ENCODE assay signal across 26 mouse cellular contexts in genomic region chr15:78570170-78570569, GRCm38 (mm10). TPM values are rescaled to one million over a fixed set of nuclear protein-coding genes. Genes with fewer than 3 reads are reported as not detected.
DNase-seq lines count a peak whose midpoint lies in the region; ATAC-seq and TF ChIP-seq lines count a peak whose summit lies in the region.
"Had no signal": no experiment of that assay in that cellular context is flagged by ENCODE, and none has a peak within 500 bp of the region (broad histone marks: within the 10 kb centered on the region; RNA-seq: fewer than 3 reads in every experiment).

No protein-coding gene starts in this region.

- peak overlapping the region; percentile 74; the same call in 1 of the 2 replicates for H3K4me2 ChIP-seq in liver, embryonic 12.5 days
- no peak overlapping the region for H3K4me2 ChIP-seq in kidney, embryonic 16.5 days (replicated peaks; ENCODE audit: low read depth, low read length)
- H3K4me2 ChIP-seq: heart, embryonic 13.5 days; limb, embryonic 13.5 days; lung, embryonic 14.5 days; neural tube, embryonic 12.5 days; stomach, embryonic 15.5 days had no signal

- peaks cover 18% of the 10 kb centered on the region for H3K79me2 ChIP-seq in MEL (ENCODE audit: control insufficient read depth, insufficient read depth, low read length, poor library complexity)

- no peak for TF ChIP-seq RAD21 in MEL (IDR thresholded peaks at IDR 0.05; ENCODE audit: low read depth, low read length)

- no peak for ATAC-seq in liver, embryonic 12.5 days
- ATAC-seq in kidney, embryonic 16.5 days (ENCODE audit: low FRiP score, low TSS enrichment), result no peak
- ATAC-seq: forebrain, embryonic 16.5 days; hindbrain, postnatal 0 days; intestine, postnatal 0 days had no signal

- no peak; a peak in 1 of 4 replicates for TF ChIP-seq POLR2A in MEL (IDR thresholded peaks at IDR 0.05; ENCODE audit: control insufficient read depth in 1 of 2, insufficient read depth in 1 of 2, low read depth in 1 of 2, low read length in 2 of 2, poor library complexity in 1 of 2)
- no peak for TF ChIP-seq POLR2A in thymus, adult 2 months (IDR thresholded peaks at IDR 0.05; ENCODE audit: control insufficient read depth, extremely low read depth, insufficient read depth, low read length, poor library complexity)

- DNase-seq in liver, result no peak
- DNase-seq in MEL (ENCODE audit: low read depth, low spot score), result no peak
- DNase-seq in thymus, adult 2 months, result peak; percentile 62
- DNase-seq in thymus, postnatal 4 days, result peak; percentile 64
- no peak for DNase-seq in gastrocnemius, postnatal 4 days (ENCODE audit: low spot score in 2 of 2)
- DNase-seq: adrenal gland, postnatal 10 days; cerebellum, adult 9-10 months; gastrocnemius, postnatal 10 days; heart, adult 11 months; heart, postnatal 14 days; kidney, postnatal 36 days; lung, embryonic 14.5 days; midbrain, embryonic 14.5 days; retina, postnatal 1 day; right cerebral cortex, postnatal 25 days had no signal

- no peak for TF ChIP-seq CTCF in MEL (IDR thresholded peaks at IDR 0.05 in 2 of 3, conservative IDR thresholded peaks at IDR 0.05 in 1 of 3; ENCODE audit: control insufficient read depth in 1 of 3, insufficient read depth in 1 of 3, low read depth in 2 of 3, low read length in 3 of 3, poor library complexity in 1 of 3, severe bottlenecking in 1 of 3)
- no peak for TF ChIP-seq CTCF in thymus, adult 2 months (IDR thresholded peaks at IDR 0.05; ENCODE audit: borderline replicate concordance, control insufficient read depth, extremely low read depth, insufficient read depth, low read length, poor library complexity)

- H3K36me3 ChIP-seq in liver, embryonic 12.5 days, result peaks cover 37% of the 10 kb centered on the region
- peaks cover 8 to 25% of the 10 kb centered on the region in 2 experiments; a peak in 3 of 4 replicates for H3K36me3 ChIP-seq in MEL (ENCODE audit: control insufficient read depth in 1 of 2, insufficient read depth in 2 of 2, low read length in 2 of 2)
- H3K36me3 ChIP-seq in thymus, adult 2 months (ENCODE audit: control insufficient read depth, insufficient read depth, low read length), result peaks cover 50% of the 10 kb centered on the region
- H3K36me3 ChIP-seq in kidney, embryonic 16.5 days (ENCODE audit: insufficient read depth, low read length), result no peaks in the 10 kb centered on the region
- H3K36me3 ChIP-seq: forebrain, embryonic 10.5 days; heart, embryonic 13.5 days; limb, embryonic 13.5 days; neural tube, embryonic 12.5 days; stomach, embryonic 15.5 days had no signal

- H3K9me3 ChIP-seq in liver, embryonic 12.5 days (replicated peaks), result no peaks in the 10 kb centered on the region
- H3K9me3 ChIP-seq in MEL (replicated peaks; ENCODE audit: insufficient read depth, low read length), result no peaks in the 10 kb centered on the region
- H3K9me3 ChIP-seq in kidney, embryonic 16.5 days (ENCODE audit: low read length), result no peaks in the 10 kb centered on the region
- H3K9me3 ChIP-seq: forebrain, embryonic 10.5 days; heart, embryonic 13.5 days; limb, embryonic 13.5 days; neural tube, embryonic 12.5 days; stomach, embryonic 15.5 days had no signal

- no peak overlapping the region for H3K27ac ChIP-seq in liver, embryonic 12.5 days
- no peak overlapping the region for H3K27ac ChIP-seq in MEL (ENCODE audit: control insufficient read depth, low read depth, low read length)
- H3K27ac ChIP-seq in thymus, adult 2 months (ENCODE audit: control insufficient read depth, insufficient read depth, low read length), result peak overlapping the region; percentile 43
- no peak overlapping the region for H3K27ac ChIP-seq in kidney, embryonic 16.5 days (ENCODE audit: low read length)
- H3K27ac ChIP-seq: forebrain, embryonic 10.5 days; heart, embryonic 13.5 days; hindbrain, postnatal 0 days; limb, embryonic 13.5 days; neural tube, embryonic 12.5 days; stomach, embryonic 15.5 days had no signal

- no peak overlapping the region for H3K9ac ChIP-seq in liver, embryonic 12.5 days
- H3K9ac ChIP-seq in MEL (ENCODE audit: control insufficient read depth, low read depth, low read length, poor library complexity, severe bottlenecking), result no peak overlapping the region
- no peak overlapping the region for H3K9ac ChIP-seq in kidney, embryonic 16.5 days (replicated peaks; ENCODE audit: low read length)
- H3K9ac ChIP-seq: heart, embryonic 13.5 days; limb, embryonic 13.5 days; lung, embryonic 14.5 days; neural tube, embryonic 12.5 days; stomach, embryonic 15.5 days had no signal

- no peak overlapping the region for H3K4me3 ChIP-seq in liver, embryonic 12.5 days
- no peak overlapping the region for H3K4me3 ChIP-seq in MEL (ENCODE audit: control insufficient read depth in 1 of 2, insufficient read depth in 1 of 2, low read depth in 2 of 2, low read length in 2 of 2)
- peak overlapping the region; percentile 99; the same call in 1 of the 2 replicates for H3K4me3 ChIP-seq in thymus, adult 2 months (ENCODE audit: control insufficient read depth, insufficient read depth, low read length)
- no peak overlapping the region for H3K4me3 ChIP-seq in kidney, embryonic 16.5 days (ENCODE audit: low read length)
- H3K4me3 ChIP-seq: forebrain, embryonic 10.5 days; heart, embryonic 13.5 days; limb, embryonic 13.5 days; neural tube, embryonic 12.5 days; stomach, embryonic 15.5 days had no signal

- WGBS in liver, embryonic 12.5 days (ENCODE audit: insufficient replicate concordance), result 78% methylated on average over 5 of the region's 5 CpGs
- 25% methylated on average over 5 of the region's 5 CpGs for WGBS in thymus, adult 2 months
- WGBS in kidney, embryonic 16.5 days, result 92% methylated on average over 5 of the region's 5 CpGs

- H3K27me3 ChIP-seq in liver, embryonic 12.5 days (replicated peaks), result no peaks in the 10 kb centered on the region
- H3K27me3 ChIP-seq in MEL (ENCODE audit: control insufficient read depth in 1 of 2, insufficient read depth in 2 of 2, low read length in 2 of 2), result no peaks in the 10 kb centered on the region
- no peaks in the 10 kb centered on the region for H3K27me3 ChIP-seq in thymus, adult 2 months (ENCODE audit: control insufficient read depth, insufficient read depth, low read length)
- H3K27me3 ChIP-seq in kidney, embryonic 16.5 days (ENCODE audit: insufficient read depth, low read length), result no peaks in the 10 kb centered on the region
- H3K27me3 ChIP-seq: neural tube, embryonic 12.5 days; stomach, embryonic 15.5 days had no signal

- no peak for TF ChIP-seq EP300 in MEL (IDR thresholded peaks at IDR 0.05; ENCODE audit: low read depth in 1 of 2, low read length in 2 of 2)

- peaks cover 81% of the 10 kb centered on the region for H3K4me1 ChIP-seq in liver, embryonic 12.5 days
- H3K4me1 ChIP-seq in MEL (ENCODE audit: control insufficient read depth in 1 of 2, insufficient read depth in 2 of 2, low read length in 2 of 2), result peaks cover 4 to 33% of the 10 kb centered on the region in 2 experiments
- peaks cover 69% of the 10 kb centered on the region for H3K4me1 ChIP-seq in thymus, adult 2 months (replicated peaks; ENCODE audit: control insufficient read depth, insufficient read depth, low read length)
- no peaks in the 10 kb centered on the region for H3K4me1 ChIP-seq in kidney, embryonic 16.5 days (ENCODE audit: insufficient read depth, low read length)
- H3K4me1 ChIP-seq: limb, embryonic 13.5 days; neural tube, embryonic 12.5 days; stomach, embryonic 15.5 days had no signal

TF ChIP-seq in MEL, 35 proteins besides CTCF, POLR2A, EP300 and RAD21:
- TF ChIP-seq ZMIZ1 (IDR thresholded peaks at IDR 0.05; ENCODE audit: low read depth, low read length) (no peak), TAL1 (IDR thresholded peaks at IDR 0.05; ENCODE audit: low read length) (peak; percentile 19; the same call in 1 of the 2 replicates), MAFK (IDR thresholded peaks at IDR 0.05; ENCODE audit: borderline replicate concordance, low read depth, low read length) (no peak)

RNA-seq across cellular contexts. Expression of gene Rac2, which starts 2.4 kb away (rescaled TPM):
- polyA plus RNA-seq in liver, embryonic 12.5 days (2016; fragmentation: Nextera tagmentation; extraction: Ambion mirVana), result 87.7 and 90.9 TPM in 2 replicates
- total RNA-seq in MEL (2012; rRNA removed), result 257 and 268 TPM in 2 replicates
- polyA plus RNA-seq in MEL (2012; ENCODE audit: insufficient read depth in 1 of 2, insufficient read length in 2 of 2, low read depth in 1 of 2, low replicate concordance in 2 of 2, missing spikeins in 1 of 2), result 100 to 1,000 TPM; 772 to 881 TPM
- 1,833 and 1,914 TPM in 2 replicates for polyA plus RNA-seq in thymus, adult 2 months (2012; rRNA removed)
- 10 to 100 TPM in 1 of 2 experiments, 1 to 10 TPM in 1; 4.6 to 10.2 TPM for total RNA-seq in gastrocnemius, postnatal 4 days (2021)
- polyA plus RNA-seq in kidney, embryonic 16.5 days (2015; fragmentation: Nextera tagmentation; extraction: Ambion mirVana), result 8.3 and 10.4 TPM in 2 replicates

RNA-seq across cellular contexts. Expression of gene Sstr3, which starts 25.7 kb away (rescaled TPM):
- polyA plus RNA-seq in liver, embryonic 12.5 days (2016; fragmentation: Nextera tagmentation; extraction: Ambion mirVana), result 0.02 TPM in 1 of 2 replicates, not detected in the other
- total RNA-seq in MEL (2012; rRNA removed), result not detected in 2 replicates
- not detected for polyA plus RNA-seq in MEL (2012; ENCODE audit: insufficient read depth in 1 of 2, insufficient read length in 2 of 2, low read depth in 1 of 2, low replicate concordance in 2 of 2, missing spikeins in 1 of 2)
- polyA plus RNA-seq in thymus, adult 2 months (2012; rRNA removed), result 1.6 and 2.2 TPM in 2 replicates
- total RNA-seq in gastrocnemius, postnatal 4 days (2021), result under 1 TPM in 1 of 2 experiments, not detected in 1; 0.05 TPM
- 0.36 and 0.69 TPM in 2 replicates for polyA plus RNA-seq in kidney, embryonic 16.5 days (2015; fragmentation: Nextera tagmentation; extraction: Ambion mirVana)
- total RNA-seq: heart, postnatal 14 days; megakaryocyte-erythroid progenitor cell, adult 5-6 weeks had no signal
- polyA plus RNA-seq: heart, embryonic 13.5 days; limb, embryonic 13.5 days had no signal

RNA-seq across cellular contexts. Expression of gene Cyth4, which starts 26.7 kb away (rescaled TPM):
- 15.2 and 15.3 TPM in 2 replicates for polyA plus RNA-seq in liver, embryonic 12.5 days (2016; fragmentation: Nextera tagmentation; extraction: Ambion mirVana)
- total RNA-seq in MEL (2012; rRNA removed), result 8.7 and 9.2 TPM in 2 replicates
- 10 to 100 TPM in 1 of 2 experiments, not detected in 1; 23.5 TPM for polyA plus RNA-seq in MEL (2012; ENCODE audit: insufficient read depth in 1 of 2, insufficient read length in 2 of 2, low read depth in 1 of 2, low replicate concordance in 2 of 2, missing spikeins in 1 of 2)
- 81.1 and 83.6 TPM in 2 replicates for polyA plus RNA-seq in thymus, adult 2 months (2012; rRNA removed)
- 10 to 100 TPM in 1 of 2 experiments, 1 to 10 TPM in 1; 8.6 to 10.1 TPM for total RNA-seq in gastrocnemius, postnatal 4 days (2021)
- 7.7 and 8.3 TPM in 2 replicates for polyA plus RNA-seq in kidney, embryonic 16.5 days (2015; fragmentation: Nextera tagmentation; extraction: Ambion mirVana)

RNA-seq across cellular contexts. Expression of gene C1qtnf6, which starts 39.0 kb away (rescaled TPM):
- polyA plus RNA-seq in liver, embryonic 12.5 days (2016; fragmentation: Nextera tagmentation; extraction: Ambion mirVana), result 5.2 and 5.6 TPM in 2 replicates
- 0.15 and 0.20 TPM in 2 replicates for total RNA-seq in MEL (2012; rRNA removed)
- 1 to 10 TPM in 1 of 2 experiments, not detected in 1; 1.3 TPM for polyA plus RNA-seq in MEL (2012; ENCODE audit: insufficient read depth in 1 of 2, insufficient read length in 2 of 2, low read depth in 1 of 2, low replicate concordance in 2 of 2, missing spikeins in 1 of 2)
- polyA plus RNA-seq in thymus, adult 2 months (2012; rRNA removed), result 12.5 and 13.5 TPM in 2 replicates
- total RNA-seq in gastrocnemius, postnatal 4 days (2021), result 10 to 100 TPM; 66.7 to 75.1 TPM
- 33.2 and 33.7 TPM in 2 replicates for polyA plus RNA-seq in kidney, embryonic 16.5 days (2015; fragmentation: Nextera tagmentation; extraction: Ambion mirVana)

Comparison
In these comparisons a context has a peak if more than half of its experiments do, and no peak if none do; other contexts are left out.
1. DNase-seq: peak in thymus, adult 2 months (single experiment) and thymus, postnatal 4 days (single experiment); none in liver (single experiment), MEL (single experiment) and gastrocnemius, postnatal 4 days (0 of 2).